Comparison of ENCODE assay signal across 9 mouse cellular contexts in the genomic region with DNA sequence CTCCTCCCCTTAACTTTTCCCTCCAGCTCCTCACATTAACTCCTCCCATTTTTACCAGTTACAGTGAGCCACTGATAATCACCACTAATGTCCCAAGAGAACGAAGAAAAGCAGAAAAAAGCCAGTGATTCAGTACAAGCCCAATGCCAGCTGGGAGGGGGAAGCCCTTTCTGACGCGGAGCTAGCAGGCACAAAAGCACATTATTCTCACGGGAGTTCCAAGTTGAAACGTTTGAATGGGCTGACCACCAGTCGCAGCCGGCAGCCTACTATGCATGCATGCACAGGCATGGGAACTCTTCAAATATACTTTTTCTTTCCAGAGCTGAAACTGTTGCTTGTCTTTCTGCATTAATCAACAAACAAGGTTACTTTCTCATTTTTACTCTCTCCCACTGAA. TPM values are rescaled to one million over a fixed set of nuclear protein-coding genes. Genes with fewer than 3 reads are reported as not detected.
A peak's percentile ranks its signal among the peaks of the same experiment; 100 is the strongest.
DNase-seq lines count a peak whose midpoint lies in the region; ATAC-seq lines count a peak whose summit lies in the region.
"Had no signal": no experiment of that assay in that cellular context is flagged by ENCODE, and none has a peak within 500 bp of the region (broad histone marks: within the 10 kb centered on the region; RNA-seq: fewer than 3 reads in every experiment).

No protein-coding gene starts in this region.

- ATAC-seq in frontal cortex, adult (ENCODE audit: low TSS enrichment) = no peak

- intact Hi-C loops in left cerebral cortex, postnatal 14 days (cut with DNase I) = loop anchor here (1.0 kb wide), 2 partner anchors 38 to 42 kb away; a partner anchor contains a TSS

- DNase-seq in frontal cortex, adult 2 months (ENCODE audit: extremely low spot score in 1 of 2, low spot score in 1 of 2) = peak; percentile 1 to 30
- peak; percentile 25 to 54 for DNase-seq in frontal cortex, postnatal 14 days (ENCODE audit: low spot score in 2 of 2)
- DNase-seq in left cerebral cortex, postnatal 14 days (ENCODE audit: low spot score in 2 of 2) = peak; percentile 50 to 66
- DNase-seq in right cerebral cortex, adult 2 months (ENCODE audit: low spot score in 2 of 2) = peak; percentile 11 to 23
- DNase-seq in heart, adult 8-10 months (ENCODE audit: low spot score) = no peak
- no peak for DNase-seq in kidney, postnatal 10 days
- no peak for DNase-seq in urinary bladder, postnatal 10 days (ENCODE audit: low spot score)

RNA-seq across cellular contexts. Expression of a gene that starts 41.7 kb away (rescaled TPM):
- 103 and 137 TPM in 2 replicates for polyA plus RNA-seq in frontal cortex, adult 2 months (2012; rRNA removed)
- 100 to 1,000 TPM; 194 to 196 TPM for total RNA-seq in left cerebral cortex, postnatal 14 days (2021)
- total RNA-seq in heart, adult 8-10 months (2022) = under 1 TPM; 0.46 to 0.75 (median 0.61) TPM
- polyA plus RNA-seq: erythroblast, embryonic 14.5 days had no signal

Comparison
In these comparisons a context has a peak if more than half of its experiments do, and no peak if none do; other contexts are left out.
1. DNase-seq: peak in frontal cortex, adult 2 months (2 of 2), frontal cortex, postnatal 14 days (2 of 2), left cerebral cortex, postnatal 14 days (2 of 2) and right cerebral cortex, adult 2 months (2 of 2); none in heart, adult 8-10 months (single experiment), kidney, postnatal 10 days (single experiment) and urinary bladder, postnatal 10 days (single experiment).
2. RNA of a gene that starts 41.7 kb away (total RNA-seq): 194 to 196 TPM in left cerebral cortex, postnatal 14 days; 0.46 to 0.75 TPM in heart, adult 8-10 months; every median in the first group is over 100 times any median in the second.